Mouse (Mus musculus): ENCODE data around the gene Pam.

- TF ChIP-seq CTCF (conservative IDR thresholded peaks at IDR 0.05; ENCODE audit: low read length), result no peak
- no peak for TF ChIP-seq POU5F1 (IDR thresholded peaks at IDR 0.05; ENCODE audit: borderline replicate concordance, low read length)
- TF ChIP-seq NANOG (IDR thresholded peaks at IDR 0.05; ENCODE audit: borderline replicate concordance, low read length), result no peak
These were observed 232.3 kb downstream of the Pam start for GRCm38 (mm10) chr1:97863140-97863539.

Measured in E14TG2a.4 (cell line).